Mouse (Mus musculus) small intestine, adult 2 months (tissue): ENCODE measurements around the gene Arhgef18. TPM values are rescaled to one million over a fixed set of nuclear protein-coding genes. Genes with fewer than 3 reads are reported as not detected.

Experiments
- H3K27ac ChIP-seq: fragments of 200-500 bp; 2 replicates; pipeline ENCODE4 v1.5.1; 2012; ENCODE audit warnings: low read depth, low read length, control low read depth, inconsistent platforms; ENCODE audit not compliant: insufficient read depth
- H3K27me3 ChIP-seq: fragments of 200-500 bp; 2 replicates; pipeline ENCODE4 v1.6.1; 2012; ENCODE audit warnings: mild to moderate bottlenecking, moderate library complexity, low read length, inconsistent platforms; ENCODE audit not compliant: control insufficient read depth, insufficient read depth
- H3K36me3 ChIP-seq: fragments of 200-500 bp; 2 replicates; pipeline ENCODE4 v1.6.1; 2012; ENCODE audit warnings: mild to moderate bottlenecking, low read length, control low read depth, inconsistent platforms; ENCODE audit not compliant: control insufficient read depth, insufficient read depth
- H3K4me1 ChIP-seq: fragments of 200-500 bp; 2 replicates; pipeline ENCODE4 v1.6.1; 2012; ENCODE audit warnings: low read length, inconsistent platforms, mixed read lengths; ENCODE audit not compliant: control insufficient read depth, insufficient read depth, insufficient read length
- H3K4me3 ChIP-seq: fragments of 200-500 bp; 2 replicates; pipeline ENCODE4 v1.5.1; 2012; ENCODE audit warnings: low read depth, mild to moderate bottlenecking, control low read depth, inconsistent platforms, low read length, moderate library complexity
- CTCF ChIP-seq: fragments of 200-500 bp; IDR thresholded peaks from 2 replicates; pipeline ENCODE4 v1.5.1; 2012; ENCODE audit warnings: low read depth, mild to moderate bottlenecking, control low read depth, inconsistent platforms, low read length, moderate library complexity, mixed read lengths; ENCODE audit not compliant: insufficient replicate concordance, insufficient read length; ENCODE audit errors: extremely low read depth
- POLR2A ChIP-seq: fragments of 200-500 bp; IDR thresholded peaks from 2 replicates; pipeline ENCODE4 v1.6.1; 2012; ENCODE audit warnings: low read depth, mild to moderate bottlenecking, control low read depth, inconsistent platforms, low read length, moderate library complexity
- WGBS: fragments of 180-500 bp; shearing (Covaris S2); methylation state at CpG from one replicate; pipeline ENCODE4 v1.1.7; 2018; 5-methylcytosine and 5-hydroxymethylcytosine counted together
- polyA plus RNA-seq: library from polyadenylated mRNA; depleted of rRNA; stranded (reverse); fragments of >200 nt; gene quantifications from 2 replicates; pipeline ENCODE4 v1.2.3, GENCODE M21; 2012; rRNA removed

Gene Arhgef18
- 32.4 and 43.1 TPM in 2 replicates for polyA plus RNA-seq

GRCm38 (mm10) chr8:3392771-3393710 is at the start of gene Arhgef18:
TSS of gene Arhgef18 (plus strand) at chr8:3393006.
- Histone ChIP-seq H3K4me1 (peaks cover 9% of the 10 kb centered on the region; the same call in 1 of the 2 replicates), H3K27ac (peak within 1 kb of the TSS; percentile 42), H3K27me3 (no peaks in the 10 kb centered on the region), H3K36me3 (peaks cover 2% of the 10 kb centered on the region; the same call in 1 of the 2 replicates), H3K4me3 (peak within 1 kb of the TSS; percentile 93)
- WGBS = 9% methylated on average over 48 of the region's 48 CpGs
- TF ChIP-seq POLR2A (peak; percentile 92), CTCF (no peak)

DNA sequence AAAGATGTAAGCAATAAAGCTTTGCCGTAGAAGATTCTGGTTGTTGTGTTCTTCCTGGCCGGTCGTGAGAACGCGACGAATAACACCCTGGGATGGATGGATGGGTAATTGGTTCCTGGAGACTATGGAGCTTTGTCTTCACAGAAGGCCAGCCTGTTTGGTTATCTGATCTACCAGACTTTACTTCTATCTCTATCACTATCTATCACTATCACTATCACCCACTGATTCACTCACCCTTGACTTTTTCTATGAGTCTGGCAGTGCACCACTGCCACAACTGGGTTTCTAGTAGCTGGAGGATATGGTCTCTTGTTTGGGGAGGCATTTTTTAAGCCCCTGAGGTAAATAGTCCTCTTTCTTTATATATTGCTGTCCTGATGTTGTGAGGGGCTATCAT is 47.5 kb upstream of the Arhgef18 start:
- Histone ChIP-seq H3K27ac (no peak overlapping the region), H3K4me3 (no peak overlapping the region), H3K27me3 (no peaks in the 10 kb centered on the region), H3K36me3 (no peaks in the 10 kb centered on the region), H3K4me1 (no peaks in the 10 kb centered on the region)
- TF ChIP-seq POLR2A (no peak), CTCF (no peak)
- 94% methylated on average over 6 of the region's 6 CpGs for WGBS

DNA sequence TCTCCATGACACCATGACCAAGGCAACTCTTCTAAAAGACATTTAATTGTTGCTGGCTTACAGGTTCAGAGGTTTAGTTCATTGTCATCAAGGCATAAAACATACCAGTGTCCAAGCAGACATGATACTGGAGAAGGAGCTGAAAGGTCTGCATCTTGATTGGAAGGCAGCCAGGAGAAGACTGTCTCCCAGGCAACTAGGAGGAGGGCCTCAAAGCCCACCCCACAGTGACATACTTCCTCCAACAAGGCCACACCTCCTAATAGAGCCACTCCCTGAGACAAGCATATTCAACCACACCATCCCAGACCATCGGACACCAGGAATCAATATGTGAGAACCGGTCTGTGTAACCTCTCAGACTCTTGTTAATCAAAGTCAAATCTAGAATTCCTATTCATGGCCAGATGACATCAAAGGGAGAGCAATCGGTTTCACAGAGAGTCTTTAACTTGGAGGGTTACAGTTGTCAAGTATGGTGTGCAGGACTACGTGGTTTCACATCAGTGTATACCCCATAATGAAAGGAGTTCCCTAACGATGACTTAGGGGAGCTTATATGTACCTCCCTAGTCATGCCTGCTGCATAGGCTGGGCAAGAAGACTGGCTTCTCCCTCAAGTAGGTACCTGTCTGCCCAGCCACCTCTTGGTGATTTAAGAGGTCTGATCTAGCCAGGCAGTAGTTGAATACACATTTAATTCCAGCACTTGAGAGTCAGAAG is 46.0 kb upstream of the Arhgef18 start:
- 67% methylated on average over 5 of the region's 5 CpGs for WGBS
- H3K4me3 ChIP-seq = no peak overlapping the region
- no peaks in the 10 kb centered on the region for H3K36me3 ChIP-seq
- H3K27ac ChIP-seq = no peak overlapping the region
- TF ChIP-seq POLR2A (no peak), CTCF (no peak)
- H3K27me3 ChIP-seq = no peaks in the 10 kb centered on the region
- no peaks in the 10 kb centered on the region for H3K4me1 ChIP-seq

GRCm38 (mm10) chr8:3348142-3348823 is 44.5 kb upstream of the Arhgef18 start:
- TF ChIP-seq POLR2A (no peak), CTCF (no peak)
- Histone ChIP-seq H3K36me3 (no peaks in the 10 kb centered on the region), H3K4me3 (no peak overlapping the region), H3K4me1 (peaks cover 6% of the 10 kb centered on the region; the same call in 1 of the 2 replicates), H3K27me3 (no peaks in the 10 kb centered on the region), H3K27ac (no peak overlapping the region)
- WGBS = 20% methylated on average over 13 of the region's 13 CpGs

DNA sequence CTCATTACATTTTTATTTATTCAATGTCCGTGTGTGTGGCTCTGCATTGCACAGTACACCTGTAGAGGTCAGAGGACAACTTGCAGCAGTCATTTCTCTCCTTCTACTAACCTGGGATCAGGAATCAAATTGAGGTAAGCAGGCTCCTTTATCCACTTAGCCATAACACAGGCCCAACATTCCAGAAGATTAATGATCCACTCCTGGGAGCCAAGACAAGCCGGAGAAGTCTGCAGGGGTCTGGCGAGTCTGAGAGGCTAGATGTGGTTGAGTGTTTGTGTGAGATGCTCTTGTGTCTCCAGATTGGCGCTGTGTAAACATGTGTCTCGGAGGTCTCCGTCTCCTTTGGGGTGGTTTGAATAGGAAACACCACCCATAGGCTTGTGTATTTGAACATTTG is 42.1 kb upstream of the Arhgef18 start:
- Histone ChIP-seq H3K27ac (no peak overlapping the region), H3K4me3 (no peak overlapping the region), H3K27me3 (no peaks in the 10 kb centered on the region), H3K4me1 (peaks cover 12% of the 10 kb centered on the region), H3K36me3 (no peaks in the 10 kb centered on the region)
- TF ChIP-seq CTCF = no peak
- TF ChIP-seq POLR2A = no peak
- 74% methylated on average over 6 of the region's 6 CpGs for WGBS

DNA sequence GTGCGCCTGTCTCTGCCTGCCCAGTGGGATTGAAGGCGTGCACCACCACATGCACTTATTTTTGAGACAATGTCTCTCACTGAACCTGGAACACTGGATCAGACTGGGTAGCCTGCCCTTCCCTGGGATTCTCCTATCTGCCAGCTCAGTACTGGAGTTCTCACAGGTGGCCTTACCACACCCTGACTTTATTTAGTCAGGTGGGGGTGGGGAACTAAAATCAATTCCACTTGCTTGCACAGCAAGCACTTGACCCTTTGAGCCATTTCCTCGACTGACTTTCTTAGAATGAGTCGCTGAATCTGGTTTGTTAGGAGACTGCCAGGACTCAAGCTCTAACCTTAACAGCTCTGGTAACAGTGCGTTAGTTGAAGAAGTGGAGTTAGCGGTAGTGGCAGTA is 40.1 kb upstream of the Arhgef18 start:
- Histone ChIP-seq H3K27me3 (no peaks in the 10 kb centered on the region), H3K36me3 (no peaks in the 10 kb centered on the region), H3K4me1 (peaks cover 12% of the 10 kb centered on the region), H3K4me3 (no peak overlapping the region), H3K27ac (peak overlapping the region; percentile 28; the same call in 1 of the 2 replicates)
- TF ChIP-seq POLR2A (no peak), CTCF (no peak)
- 21% methylated on average over 6 of the region's 6 CpGs for WGBS
